Mouse (Mus musculus) heart, postnatal 36 days (tissue): ENCODE measurements around the gene Zdhhc14. TPM values are rescaled to one million over a fixed set of nuclear protein-coding genes. Genes with fewer than 3 reads are reported as not detected.
A peak's percentile ranks its signal among the peaks of the same experiment; 100 is the strongest.

Source experiments
- DNase-seq, 2 experiments: peaks; one replicate each; pipeline ENCODE4 v3.0.0; 2021 to 2022
- intact Hi-C: fragments of 180-260 bp; cut with DNase I; formaldehyde crosslinking; loops from one replicate; pipeline ENCODE4 v1.15.1; 2025
- total RNA-seq, 2 experiments: library from RNA; stranded (reverse); gene quantifications; 2 replicates each; pipeline ENCODE4 v1.2.3; 2021

The Zdhhc14 gene
- total RNA-seq, 2 experiments from 2014 or later: 4.6 to 4.7 TPM

DNA sequence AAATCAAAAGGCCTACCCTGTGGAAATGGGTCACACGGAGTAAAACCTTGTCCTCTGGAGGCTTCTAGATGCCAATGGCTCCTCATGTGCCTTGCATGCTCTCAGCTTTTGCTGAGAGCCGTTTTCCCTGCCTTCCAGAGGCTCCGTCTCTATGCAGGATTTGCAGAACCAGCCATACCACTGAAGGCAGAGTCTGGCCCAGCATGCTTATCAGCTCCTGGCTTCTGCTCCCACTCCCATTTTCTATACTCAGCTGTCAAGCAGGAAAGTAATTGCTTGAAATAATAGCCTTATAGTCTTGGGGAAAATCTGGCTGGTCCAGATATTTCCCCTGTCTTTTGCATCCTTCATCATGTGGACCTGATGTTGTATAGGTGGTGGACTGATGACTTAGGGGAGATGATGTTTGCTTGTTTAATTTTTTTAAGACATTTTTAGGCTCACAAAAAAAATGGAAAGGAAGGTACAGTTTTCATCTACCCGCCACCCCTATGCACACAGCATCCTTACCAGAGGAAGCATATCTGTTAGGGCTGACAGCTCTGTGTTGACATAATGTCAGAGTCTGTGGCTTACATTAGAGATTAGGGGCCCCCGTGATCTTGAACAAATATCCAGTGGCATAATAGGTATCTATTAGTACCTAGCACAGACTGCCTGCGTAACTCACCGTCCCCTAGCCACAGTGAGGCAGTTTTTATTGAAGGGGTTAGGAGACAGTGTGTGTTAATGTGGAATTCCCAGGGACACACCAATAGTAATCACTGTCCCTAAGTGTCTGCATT is 218.2 kb downstream of the Zdhhc14 start:
- intact Hi-C loops: no loop called here
- DNase-seq: no peak

DNA sequence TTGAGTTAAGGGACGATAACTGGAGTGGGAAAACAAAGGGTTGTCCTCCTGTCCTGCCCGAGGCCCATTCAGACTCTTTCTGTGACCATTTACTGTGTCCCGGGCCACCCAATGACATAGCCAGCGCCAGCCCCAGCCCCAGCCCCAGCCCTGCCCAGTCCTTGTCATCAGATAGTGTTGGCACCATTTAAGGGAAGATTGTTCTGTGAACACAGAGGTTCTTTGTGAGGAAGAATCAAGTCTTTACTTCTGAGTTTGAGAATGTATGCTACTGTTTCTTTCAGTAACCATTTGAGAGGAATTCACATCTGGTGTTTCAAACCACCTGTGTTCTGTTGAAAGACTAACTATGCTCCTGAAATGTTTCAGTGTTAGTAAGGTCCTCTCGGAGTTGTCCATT is 219.5 kb downstream of the Zdhhc14 start:
- intact Hi-C loops: no loop called here
- DNase-seq: no peak

DNA sequence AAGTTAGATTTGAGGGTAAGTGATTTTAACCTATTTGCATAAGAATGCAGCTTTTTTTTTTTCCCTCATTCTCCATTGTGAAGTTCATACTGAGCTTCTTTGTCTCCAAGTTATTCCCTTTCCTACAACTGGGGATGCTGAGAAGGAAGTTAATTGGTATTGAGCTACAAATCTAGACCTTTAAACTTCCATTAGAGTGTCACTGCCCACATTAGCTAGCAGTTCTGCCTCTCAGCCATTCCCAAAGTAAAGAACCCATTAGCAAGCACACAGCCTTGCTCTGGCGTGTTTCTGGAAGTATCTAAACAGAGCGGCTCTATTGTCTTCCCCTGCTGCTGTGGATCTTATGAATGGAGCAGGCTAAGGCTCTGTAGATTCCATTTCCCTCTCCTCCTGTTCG is 220.8 kb downstream of the Zdhhc14 start:
- DNase-seq: no peak
- intact Hi-C loops: no loop called here

DNA sequence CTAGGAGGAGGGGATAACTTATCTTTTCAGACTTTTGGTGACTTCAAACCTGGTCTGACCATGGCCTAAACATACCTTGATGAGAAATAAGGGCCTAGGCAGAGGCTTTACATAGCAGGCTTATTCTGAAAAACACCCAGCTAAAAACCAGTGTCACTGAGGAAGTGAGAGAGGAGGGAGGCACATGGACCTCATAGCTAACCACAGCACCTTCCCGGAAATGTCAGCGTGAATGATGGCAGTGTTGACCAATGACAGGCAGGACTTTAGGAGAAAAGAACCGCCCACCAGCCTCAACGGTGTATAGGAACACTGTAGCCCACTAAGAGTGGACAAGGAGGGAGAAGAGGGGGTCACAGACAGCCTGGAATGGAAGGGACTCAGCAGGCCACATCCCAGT is 224.6 kb downstream of the Zdhhc14 start:
- DNase-seq: no peak
- intact Hi-C loops: no loop called here

DNA sequence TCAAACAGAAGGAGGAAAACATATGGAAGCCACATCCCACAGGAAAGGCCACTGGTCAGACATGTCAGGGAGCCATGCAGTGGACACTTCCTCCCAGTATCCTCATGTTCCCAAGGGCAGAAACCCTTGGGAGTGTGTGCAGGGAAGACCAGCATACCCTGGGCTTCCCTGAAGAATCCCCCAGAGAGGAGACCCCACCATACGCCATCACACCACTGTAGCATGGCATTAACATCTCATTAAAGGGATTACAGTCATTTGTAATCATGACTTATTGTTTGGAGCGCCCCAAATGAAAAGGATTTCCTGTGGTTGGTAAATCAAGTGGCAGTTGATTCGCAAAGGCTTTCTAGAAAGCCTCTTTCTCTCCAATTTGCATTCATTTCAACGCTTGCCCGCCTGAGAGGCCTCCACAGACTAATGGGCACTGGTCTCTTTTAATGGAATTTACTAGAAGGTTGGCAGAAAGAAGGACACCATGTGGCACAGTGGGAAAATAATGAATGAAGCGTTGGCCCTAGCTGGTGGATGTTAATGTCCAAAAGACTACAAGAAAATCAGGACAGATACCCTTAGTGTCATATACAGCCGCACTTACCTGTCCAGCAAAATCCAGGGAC is 226.5 kb downstream of the Zdhhc14 start:
- intact Hi-C loops: no loop called here
- DNase-seq: no peak

DNA sequence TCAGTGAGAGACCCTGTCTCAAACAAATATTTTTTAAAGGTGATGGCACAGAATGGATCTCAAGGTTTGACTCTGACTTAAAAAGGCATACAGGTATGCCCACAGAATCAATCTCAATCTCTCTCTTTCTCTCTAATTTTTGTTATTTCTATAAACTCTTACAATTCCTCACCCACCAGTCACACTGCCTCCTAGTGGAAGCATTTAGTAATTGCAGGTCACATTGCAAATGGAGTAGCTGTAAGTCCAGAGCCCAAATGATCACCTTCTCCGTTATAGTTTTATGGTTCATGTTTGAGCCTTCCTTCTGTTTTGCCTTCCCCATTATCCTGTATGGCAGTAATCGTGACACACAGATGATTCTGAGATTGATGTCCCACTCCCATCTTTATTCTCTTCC is 230.4 kb downstream of the Zdhhc14 start:
- intact Hi-C loops: no loop called here
- no peak for DNase-seq

DNA sequence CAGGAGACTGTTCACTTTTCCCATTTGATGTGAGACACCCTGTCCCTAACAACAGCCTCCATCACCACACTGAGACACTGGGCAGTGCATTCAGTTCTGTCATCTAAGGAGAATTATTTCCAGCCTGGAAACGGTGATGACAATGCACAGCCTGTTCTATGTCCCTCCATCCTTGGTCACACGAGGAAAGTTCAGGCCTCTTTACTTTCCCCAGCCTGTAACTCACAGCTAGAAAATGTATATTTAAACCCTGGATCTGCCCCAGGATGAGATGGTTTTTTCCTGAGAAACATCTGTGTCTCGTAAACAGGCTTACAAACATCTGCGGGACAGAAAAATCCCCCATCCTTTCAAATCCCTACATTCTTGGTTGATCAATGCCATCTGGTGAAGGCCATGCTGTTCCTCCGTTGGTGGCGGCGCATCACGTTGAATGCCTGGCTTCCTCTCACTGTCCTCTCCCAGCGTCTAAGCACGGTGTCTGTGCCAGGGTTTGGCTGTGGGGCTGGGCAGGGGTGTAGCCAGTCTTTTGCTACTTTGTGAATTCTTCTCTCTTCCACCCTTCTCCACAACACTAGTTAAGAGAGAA is 231.3 kb downstream of the Zdhhc14 start:
- intact Hi-C loops: no loop called here
- no peak for DNase-seq

DNA sequence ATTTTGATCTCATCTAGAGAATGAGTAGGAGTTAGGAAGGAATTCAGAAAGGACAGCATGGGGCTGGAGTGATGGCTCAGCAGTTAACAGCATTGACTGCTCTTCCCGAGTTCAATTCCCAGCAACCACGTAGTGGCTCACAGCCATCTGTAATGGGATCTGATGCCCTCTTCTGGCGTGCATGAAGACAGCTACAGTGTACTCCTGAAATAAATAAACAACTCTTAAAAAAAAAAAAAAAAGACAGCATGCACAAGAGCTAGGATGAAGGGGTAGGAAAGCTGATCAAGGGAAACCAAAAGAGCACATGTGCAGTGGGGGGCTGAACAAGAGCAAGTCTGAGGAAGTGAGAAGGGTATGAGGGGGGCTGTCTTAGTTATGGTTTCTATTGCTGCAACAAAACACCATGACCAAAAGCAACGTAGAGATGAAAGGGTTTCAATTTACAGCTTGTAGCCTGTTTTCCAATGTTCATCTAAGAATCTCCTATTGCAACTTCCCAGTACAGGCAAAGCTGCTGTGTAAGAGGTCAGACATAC is 237.3 kb downstream of the Zdhhc14 start:
- DNase-seq: no peak
- intact Hi-C loops: no loop called here

DNA sequence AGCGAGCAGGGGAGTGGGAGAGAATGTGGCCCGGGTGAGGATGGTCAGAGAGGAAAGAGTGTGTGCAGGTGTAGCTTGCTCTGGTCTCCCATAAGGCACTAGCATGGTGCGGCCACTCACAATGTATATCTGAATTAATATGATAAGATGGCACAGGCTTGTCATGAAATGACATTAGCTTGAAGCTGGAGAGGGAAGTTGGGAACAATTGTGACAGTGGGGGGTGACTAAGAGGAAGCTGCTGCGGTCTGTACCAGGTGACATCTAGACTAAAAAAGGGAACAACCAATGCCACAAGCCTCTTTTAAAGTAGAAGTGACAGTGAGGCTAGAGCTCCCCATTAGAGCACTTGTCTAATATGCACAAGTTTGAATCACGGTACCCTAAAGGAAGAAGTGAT is 238.2 kb downstream of the Zdhhc14 start:
- intact Hi-C loops: no loop called here

DNA sequence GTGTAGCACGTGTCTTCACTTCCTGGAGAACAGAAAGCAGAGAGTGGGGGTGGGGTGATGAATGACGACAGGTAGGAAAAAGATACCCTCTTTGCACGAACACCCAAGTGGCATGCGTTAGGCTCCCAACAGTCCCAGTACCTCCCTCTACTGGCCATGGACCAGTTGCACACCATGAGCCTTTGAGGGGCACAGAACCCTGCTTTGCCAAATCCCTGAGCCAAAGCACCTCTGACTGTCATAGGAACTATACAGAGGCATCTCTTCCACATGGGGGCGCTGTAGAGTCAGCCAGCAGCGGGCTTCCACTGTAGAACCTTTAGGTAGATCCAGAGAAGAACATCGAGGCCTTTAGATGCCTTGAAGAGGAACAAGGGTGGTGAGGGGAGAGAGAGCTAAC is 241.0 kb downstream of the Zdhhc14 start:
- peak; percentile 9 to 18 for DNase-seq
- intact Hi-C loops: no loop called here

More for the DNA sequence above, 238.2 kb downstream of the Zdhhc14 start:
- DNase-seq: no peak

DNA sequence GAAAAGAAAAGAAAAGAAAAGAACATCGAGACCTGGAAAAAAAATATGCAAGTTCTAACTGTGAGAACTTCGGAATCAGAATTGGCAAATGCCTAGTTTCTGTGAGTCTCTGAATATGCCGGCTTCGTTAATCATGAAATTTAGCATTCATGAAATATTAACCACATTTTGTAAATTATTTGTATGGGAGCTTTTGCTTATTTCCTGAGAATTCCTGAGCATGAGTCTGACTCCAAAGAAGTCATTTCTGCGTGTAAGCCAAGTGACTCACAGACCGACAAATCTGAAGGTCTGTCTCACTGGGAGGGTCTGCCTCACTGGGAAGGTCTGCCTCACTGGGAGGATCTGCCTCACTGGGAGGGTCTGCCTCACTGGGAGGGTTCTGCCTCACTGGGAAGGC is 248.7 kb downstream of the Zdhhc14 start:
- intact Hi-C loops: no loop called here
- DNase-seq: no peak

DNA sequence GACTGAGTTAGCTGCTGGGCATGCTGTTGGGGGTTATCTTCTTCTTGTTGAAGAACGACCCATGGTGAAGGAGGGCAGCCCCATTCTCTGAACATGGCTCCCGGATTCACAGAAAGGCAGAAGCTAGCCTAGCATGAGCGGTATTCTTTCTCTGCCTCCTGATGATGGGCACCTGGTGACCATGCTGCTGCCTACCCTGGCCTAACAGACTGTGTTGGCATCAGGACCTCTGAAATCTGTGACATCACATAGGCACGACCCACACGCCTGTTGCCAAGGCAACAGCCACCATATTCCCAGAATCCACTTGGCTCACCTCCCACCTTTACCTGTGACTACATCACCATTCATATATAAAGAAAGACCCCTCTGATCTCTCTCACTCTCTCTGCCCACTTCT is 251.7 kb downstream of the Zdhhc14 start:
- DNase-seq: no peak
- intact Hi-C loops: no loop called here

DNA sequence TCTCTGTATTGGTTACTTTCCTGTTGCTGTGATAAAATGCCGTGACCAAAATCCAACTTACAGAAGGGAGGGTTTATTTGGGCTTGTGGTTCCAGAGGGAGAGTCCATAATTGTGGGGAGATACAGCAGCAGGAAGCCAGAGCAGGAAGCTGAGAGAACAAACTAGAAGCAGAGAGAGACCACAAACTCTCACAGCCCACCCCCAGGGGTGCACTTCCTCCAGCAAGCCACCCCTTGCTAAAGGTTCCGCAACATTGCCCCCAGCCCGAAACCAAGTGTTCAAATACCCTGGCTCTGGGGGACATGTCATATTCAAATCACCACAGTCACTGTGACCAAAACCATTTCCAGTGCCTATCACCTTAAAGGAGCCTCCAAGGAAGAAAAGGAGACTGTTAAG is 254.0 kb downstream of the Zdhhc14 start:
- intact Hi-C loops: no loop called here
- DNase-seq: no peak

DNA sequence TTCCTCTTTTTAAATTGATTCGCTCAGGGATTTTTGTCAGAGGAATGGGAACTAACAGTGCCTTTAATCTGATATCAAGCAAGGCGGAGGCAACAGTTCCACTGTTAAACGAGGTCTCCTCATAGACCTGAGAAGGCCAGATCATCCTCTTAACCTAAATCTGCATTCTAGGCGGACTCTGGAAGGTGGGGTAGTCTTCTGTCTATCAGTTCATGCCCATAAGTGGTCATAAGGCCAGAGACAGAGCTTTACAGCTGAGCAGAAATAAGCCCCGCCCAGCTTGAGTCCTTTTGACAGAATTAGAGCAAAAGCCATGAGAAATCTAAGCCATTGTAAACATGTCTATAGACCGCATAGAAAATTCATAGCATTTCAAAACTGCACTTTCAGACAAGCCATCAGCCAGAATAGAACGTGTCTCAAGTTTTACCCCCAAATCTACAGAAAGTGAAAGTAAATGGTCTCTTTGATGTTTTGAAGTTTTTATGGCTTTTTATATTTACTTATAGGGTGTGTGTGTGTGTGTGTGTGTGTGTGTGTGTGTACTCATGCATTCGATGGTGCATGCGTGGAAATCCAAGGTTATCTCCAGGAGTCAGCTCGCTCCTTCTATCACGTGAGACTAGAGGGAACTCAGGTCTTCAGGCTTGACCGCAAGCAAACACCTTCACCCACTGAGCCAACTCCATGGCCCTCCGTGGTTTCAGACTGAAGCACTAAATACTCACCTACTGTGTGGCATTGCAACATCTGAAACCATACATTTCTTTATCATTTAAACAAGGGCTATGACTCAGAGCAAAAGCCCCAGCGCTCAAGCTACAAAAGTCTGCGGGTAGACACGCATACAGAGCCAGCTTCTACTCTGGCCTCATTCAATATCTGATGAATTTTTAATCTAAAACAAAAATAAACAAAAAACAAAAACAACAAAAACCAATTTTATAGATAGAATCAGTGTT is 255.5 kb downstream of the Zdhhc14 start:
- DNase-seq: no peak
- intact Hi-C loops: loop anchor here (2.0 kb wide), 1 partner anchor 307 kb away; the partner anchor contains the start of gene Tmem242

DNA sequence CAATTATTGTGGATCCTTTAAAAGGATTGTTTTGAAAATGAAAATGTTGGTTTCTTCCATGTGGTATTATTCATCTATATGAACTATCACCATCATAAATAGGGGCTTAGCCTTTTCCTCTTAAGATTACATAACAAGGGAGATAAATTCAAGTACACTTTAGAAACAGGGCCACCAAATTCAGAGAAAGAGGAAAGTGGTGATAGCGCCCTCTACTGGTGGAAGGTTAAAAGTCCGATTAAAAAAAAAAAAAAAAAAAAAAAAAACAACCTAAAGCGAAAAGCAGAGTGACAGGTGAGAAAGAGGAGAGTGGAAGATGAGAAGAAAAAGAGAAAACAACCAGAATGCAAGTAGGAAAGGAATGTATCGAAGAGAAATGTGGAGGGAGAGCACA is 256.1 kb downstream of the Zdhhc14 start:
- DNase-seq: peak; percentile 19 to 26
- intact Hi-C loops: loop anchor here (2.0 kb wide), 1 partner anchor 308 kb away; the partner anchor contains the start of gene Tmem242

DNA sequence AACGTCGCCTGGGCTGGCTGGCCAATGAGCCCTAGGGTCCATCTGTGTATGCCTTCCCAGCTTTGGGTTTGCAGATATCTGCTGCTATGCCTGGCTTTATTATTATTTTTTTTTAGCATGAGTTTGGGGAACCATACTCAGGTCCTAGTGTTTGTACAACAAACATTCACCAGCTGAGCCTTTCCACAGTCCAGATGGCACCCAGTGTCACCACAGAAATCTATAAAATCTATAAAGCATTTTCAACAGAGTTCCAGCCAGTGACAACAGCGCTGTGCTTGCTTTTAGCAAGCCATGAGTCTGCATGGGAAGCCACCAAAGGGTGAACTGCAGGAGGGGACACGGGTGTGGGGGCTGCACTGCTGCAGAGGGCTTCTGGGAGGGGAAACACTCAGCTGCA is 257.9 kb downstream of the Zdhhc14 start:
- no peak for DNase-seq
- intact Hi-C loops: no loop called here

DNA sequence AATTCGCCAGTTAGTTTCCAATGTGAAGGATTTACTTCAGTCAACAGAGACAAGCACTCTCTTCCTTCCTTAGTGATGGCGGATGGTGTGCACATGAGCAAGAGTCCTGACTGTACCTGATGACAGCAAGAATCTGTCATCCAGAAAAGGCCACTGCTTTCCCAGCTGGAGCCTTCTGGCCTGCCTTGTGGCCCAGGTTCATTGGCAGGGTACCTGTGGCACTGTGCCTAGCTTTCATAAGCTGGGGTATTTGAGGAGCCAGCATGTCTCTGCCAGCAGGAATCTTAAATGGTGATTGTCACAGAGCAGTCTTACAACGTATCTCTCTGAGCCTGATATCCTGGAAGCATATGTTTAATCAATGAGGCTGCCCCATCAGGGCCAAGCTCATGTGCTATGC is 258.7 kb downstream of the Zdhhc14 start:
- intact Hi-C loops: no loop called here

DNA sequence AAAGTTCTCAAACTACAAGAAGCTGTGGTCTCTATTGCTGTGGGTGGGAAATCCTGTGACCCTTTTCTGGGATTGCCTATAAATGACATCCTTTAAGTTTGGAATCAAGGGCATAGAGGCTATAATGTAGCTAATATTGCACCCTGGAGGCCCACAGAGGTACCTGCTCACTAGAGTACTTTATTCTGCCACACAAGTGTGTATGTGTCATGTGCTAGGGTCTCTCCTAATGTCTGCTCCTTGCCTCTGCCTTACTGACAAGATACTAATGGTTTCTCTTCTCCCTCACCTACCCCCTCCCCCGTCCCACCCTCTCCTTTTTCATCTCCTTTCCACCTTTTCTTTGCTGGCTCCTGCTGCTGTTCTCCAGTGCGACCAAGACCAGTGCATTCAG is 260.0 kb downstream of the Zdhhc14 start:
- DNase-seq: no peak
- intact Hi-C loops: no loop called here

More for the DNA sequence above, 258.7 kb downstream of the Zdhhc14 start:
- no peak for DNase-seq

DNA sequence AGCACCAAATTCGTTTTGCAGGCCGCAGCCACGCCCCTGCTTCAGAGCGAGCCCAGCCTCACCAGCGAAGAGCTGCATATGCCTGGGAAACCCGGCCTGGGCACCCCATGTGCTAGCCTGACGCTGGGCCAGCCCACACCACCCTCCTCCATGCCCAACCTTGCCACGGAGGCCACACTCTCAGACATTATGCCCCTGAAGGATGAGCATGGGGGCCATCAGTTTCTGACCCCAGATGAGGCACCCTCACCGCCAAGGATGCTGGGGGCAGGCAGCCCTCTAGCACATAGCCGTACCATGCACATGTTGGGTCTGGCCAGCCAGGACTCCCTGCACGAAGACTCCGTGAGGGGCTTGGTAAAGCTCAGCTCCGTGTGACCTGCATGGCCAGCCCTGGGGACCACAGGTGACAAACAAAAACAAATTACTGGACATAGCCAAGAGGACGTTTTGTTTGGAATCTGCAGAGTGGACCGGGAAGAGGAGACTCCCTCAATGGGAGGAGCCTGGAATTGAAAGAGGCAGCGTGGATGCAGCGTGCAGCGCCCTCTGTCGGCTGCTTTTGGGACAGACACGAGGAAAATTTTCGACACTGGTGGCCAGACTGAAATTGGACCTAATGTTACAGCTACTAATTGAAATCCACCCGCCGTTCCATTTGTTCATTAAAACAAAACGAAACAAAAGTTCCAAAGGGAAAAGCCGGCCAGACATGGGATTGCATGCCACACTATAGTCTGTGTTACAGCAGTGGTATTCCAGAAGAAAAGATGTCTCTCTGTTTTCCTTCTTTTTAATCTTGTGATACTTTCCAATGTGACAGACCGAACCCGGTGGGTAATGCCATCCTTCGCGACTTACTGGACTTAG is 260.6 kb downstream of the Zdhhc14 start:
- intact Hi-C loops: loop anchor here (1.0 kb wide), 2 partner anchors 313 to 324 kb away; partner anchors contain the start of gene Tmem242
- DNase-seq: peak; percentile 84 to 90
